Comparison of ENCODE assay signal across 17 mouse cellular contexts in the genomic region with DNA sequence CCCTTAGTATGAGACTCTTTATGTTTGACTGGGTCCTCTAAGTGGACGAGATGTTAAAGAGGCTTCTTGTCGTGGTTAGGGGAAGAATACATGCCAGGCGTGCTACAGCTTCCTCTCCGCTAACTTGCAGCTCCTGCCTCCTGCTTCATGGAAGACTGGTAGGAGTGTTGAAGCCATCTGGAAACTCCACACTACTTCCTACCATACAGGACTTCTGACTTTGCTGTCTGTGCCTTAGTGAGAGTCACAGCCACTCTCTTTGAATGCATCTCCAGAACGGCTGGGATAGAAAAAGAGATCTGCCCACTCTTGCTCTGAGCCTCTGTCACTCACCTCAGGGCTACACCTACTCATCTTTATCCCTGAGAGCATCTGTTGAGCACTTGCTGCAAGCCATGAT.
"Had no signal": no experiment of that assay in that cellular context is flagged by ENCODE, and none has a peak within 500 bp of the region (broad histone marks: within the 10 kb centered on the region; RNA-seq: fewer than 3 reads in every experiment).

No protein-coding gene starts in this region.

- H3K4me3 ChIP-seq: layer of hippocampus, adult 2 months; limb, embryonic 15.5 days; liver, embryonic 12.5 days; midbrain, embryonic 10.5 days; myocyte had no signal

- H3K27ac ChIP-seq: kidney, postnatal 0 days; layer of hippocampus, adult 2 months; limb, embryonic 15.5 days; liver, embryonic 12.5 days; midbrain, embryonic 10.5 days had no signal

- DNase-seq: kidney, adult 11 months; kidney, adult 9 months; kidney, postnatal 4 days; lung, embryonic 14.5 days; lung, postnatal 10 days; lung, postnatal 4 days; midbrain, embryonic 14.5 days; retina, postnatal 1 day; spleen, adult 18-20 months; thymus, adult 2 months; thymus, postnatal 36 days had no signal
